Mouse (Mus musculus): ENCODE measurements around the gene Tspyl3. TPM values are rescaled to one million over a fixed set of nuclear protein-coding genes. Genes with fewer than 3 reads are reported as not detected.

Gene Tspyl3
- polyA plus RNA-seq, 1 experiment from 2014 or later, result 8.7 TPM

GRCm38 (mm10) chr2:153256604-153257003 lies 31.4 kb upstream of the Tspyl3 start:
- H3K4me1 ChIP-seq (replicated peaks; ENCODE audit: control insufficient read depth, insufficient read depth, low read length), result peaks cover 6% of the 10 kb centered on the region; the same call in 1 of the 2 replicates
- no peak overlapping the region for H3K4me3 ChIP-seq (ENCODE audit: low read length)
- H3K9me3 ChIP-seq (ENCODE audit: control insufficient read depth, low read length), result no peaks in the 10 kb centered on the region
- H3K27me3 ChIP-seq (ENCODE audit: control insufficient read depth, insufficient read depth, low read depth, low read length), result no peaks in the 10 kb centered on the region
- no peak for ATAC-seq (ENCODE audit: low read depth)
- no peak overlapping the region for H3K9ac ChIP-seq (ENCODE audit: low read length)
- H3K4me2 ChIP-seq (ENCODE audit: low read depth, low read length), result no peak overlapping the region
- WGBS, result 84% methylated on average over 2 of the region's 2 CpGs
- peaks cover 13% of the 10 kb centered on the region for H3K36me3 ChIP-seq (ENCODE audit: control insufficient read depth, insufficient read depth, low read length)
- no peak overlapping the region for H3K27ac ChIP-seq (ENCODE audit: low read length)

DNA sequence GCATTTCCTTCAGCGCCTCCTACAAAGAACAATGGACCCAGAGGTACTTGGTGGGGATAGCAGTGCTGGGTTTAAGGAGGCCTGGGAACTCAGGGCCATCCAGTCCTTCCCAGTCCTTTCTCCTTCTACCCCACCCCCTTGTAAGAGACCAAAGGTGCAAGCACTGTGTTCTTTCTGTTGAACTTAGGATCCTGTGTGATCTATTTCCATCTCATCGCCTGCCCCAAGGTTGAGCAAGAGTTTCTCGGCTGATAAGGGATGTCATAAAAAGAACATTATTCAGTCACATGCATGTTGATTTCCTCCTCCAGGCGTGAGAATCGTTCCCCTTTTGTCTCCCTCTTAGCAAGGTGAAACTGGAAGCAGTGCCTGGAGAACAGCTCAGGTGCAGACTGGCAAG lies 24.5 kb upstream of the Tspyl3 start:
- Histone ChIP-seq H3K27ac (ENCODE audit: low read length) (no peak overlapping the region), H3K4me3 (ENCODE audit: low read length) (no peak overlapping the region), H3K27me3 (ENCODE audit: control insufficient read depth, insufficient read depth, low read depth, low read length) (no peaks in the 10 kb centered on the region), H3K36me3 (ENCODE audit: control insufficient read depth, insufficient read depth, low read length) (peaks cover 17% of the 10 kb centered on the region), H3K4me2 (ENCODE audit: low read depth, low read length) (no peak overlapping the region), H3K9ac (ENCODE audit: low read length) (no peak overlapping the region), H3K9me3 (ENCODE audit: control insufficient read depth, low read length) (no peaks in the 10 kb centered on the region), H3K4me1 (replicated peaks; ENCODE audit: control insufficient read depth, insufficient read depth, low read length) (no peaks in the 10 kb centered on the region)
- no peak for ATAC-seq (ENCODE audit: low read depth)
- 87% methylated on average over 5 of the region's 5 CpGs for WGBS

- Histone ChIP-seq H3K9ac (ENCODE audit: low read length) (peak overlapping the region; percentile 98), H3K4me3 (ENCODE audit: low read length) (peak overlapping the region; percentile 95), H3K4me1 (replicated peaks; ENCODE audit: control insufficient read depth, insufficient read depth, low read length) (peaks cover 28% of the 10 kb centered on the region), H3K27ac (ENCODE audit: low read length) (no peak overlapping the region), H3K9me3 (ENCODE audit: control insufficient read depth, low read length) (no peaks in the 10 kb centered on the region), H3K36me3 (ENCODE audit: control insufficient read depth, insufficient read depth, low read length) (peaks cover 2% of the 10 kb centered on the region; the same call in 1 of the 2 replicates), H3K27me3 (ENCODE audit: control insufficient read depth, insufficient read depth, low read depth, low read length) (no peaks in the 10 kb centered on the region), H3K4me2 (ENCODE audit: low read depth, low read length) (peak overlapping the region; percentile 45)
- ATAC-seq (ENCODE audit: low read depth), result no peak
- WGBS, result 53% methylated on average over 6 of the region's 6 CpGs
Measured at GRCm38 (mm10) chr2:153242156-153242555, 16.9 kb upstream of the Tspyl3 start.

DNA sequence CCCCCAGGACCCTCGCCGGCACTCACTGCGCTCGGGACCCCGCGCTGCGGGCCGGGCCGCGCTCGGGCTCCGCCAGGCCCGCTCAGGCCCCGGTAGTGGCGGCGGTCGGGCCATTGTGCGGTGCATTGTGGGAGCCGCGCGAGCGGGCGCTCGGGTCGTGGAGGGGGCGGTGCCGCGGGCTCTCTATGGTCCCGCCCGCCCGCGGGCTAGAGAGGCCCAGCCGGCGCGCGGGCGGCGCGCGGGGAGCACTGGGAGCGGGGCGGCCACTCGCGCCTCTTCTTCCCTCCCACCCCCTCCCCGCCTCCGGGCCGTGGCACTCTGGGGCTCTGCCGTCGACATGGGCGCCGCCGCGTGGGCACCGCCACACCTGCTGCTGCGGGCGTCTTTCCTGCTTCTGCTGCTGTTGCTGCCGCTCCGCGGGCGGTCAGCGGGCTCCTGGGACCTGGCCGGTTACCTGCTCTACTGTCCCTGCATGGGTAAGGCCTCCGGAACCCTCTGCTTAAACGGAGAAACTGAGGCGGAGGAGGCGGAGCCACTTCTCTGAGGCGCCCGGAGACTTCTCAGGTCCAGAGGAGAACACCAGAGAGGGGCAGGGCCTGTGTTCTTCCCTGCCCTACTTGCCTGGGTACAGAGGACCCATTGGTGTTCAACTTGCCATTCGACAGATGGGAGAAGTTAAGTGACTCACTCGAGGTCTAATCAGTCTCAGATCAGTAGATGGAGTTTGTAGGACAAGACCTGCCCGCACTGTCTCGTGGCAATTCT lies 16.2 kb upstream of the Tspyl3 start, which contains the start of the genes Plagl2 and Pofut1:
TSS of gene Plagl2 (minus strand) at position 177 of the 765 bp plus-strand sequence.
TSS of gene Pofut1 (plus strand) at position 284 of the 765 bp plus-strand sequence.
- Histone ChIP-seq H3K27me3 (ENCODE audit: control insufficient read depth, insufficient read depth, low read depth, low read length) (no peaks in the 10 kb centered on the region), H3K36me3 (ENCODE audit: control insufficient read depth, insufficient read depth, low read length) (peaks cover 2% of the 10 kb centered on the region; the same call in 1 of the 2 replicates), H3K9ac (ENCODE audit: low read length) (peak within 1 kb of the TSS; percentile 98), H3K4me2 (ENCODE audit: low read depth, low read length) (peak within 1 kb of the TSS; percentile 88), H3K4me1 (replicated peaks; ENCODE audit: control insufficient read depth, insufficient read depth, low read length) (peaks cover 34% of the 10 kb centered on the region), H3K27ac (ENCODE audit: low read length) (peak within 1 kb of the TSS; percentile 96), H3K9me3 (ENCODE audit: control insufficient read depth, low read length) (no peaks in the 10 kb centered on the region), H3K4me3 (ENCODE audit: low read length) (peak within 1 kb of the TSS; percentile 95)
- ATAC-seq (ENCODE audit: low read depth), result peak; percentile 96
- WGBS, result 0% methylated on average over 50 of the region's 72 CpGs

GRCm38 (mm10) chr2:153240701-153241235 lies 15.5 kb upstream of the Tspyl3 start:
- peak overlapping the region; percentile 88 for H3K4me2 ChIP-seq (ENCODE audit: low read depth, low read length)
- no peaks in the 10 kb centered on the region for H3K27me3 ChIP-seq (ENCODE audit: control insufficient read depth, insufficient read depth, low read depth, low read length)
- WGBS, result 0% methylated on average over 26 of the region's 33 CpGs
- H3K27ac ChIP-seq (ENCODE audit: low read length), result peak overlapping the region; percentile 96
- peak overlapping the region; percentile 95 for H3K4me3 ChIP-seq (ENCODE audit: low read length)
- no peaks in the 10 kb centered on the region for H3K9me3 ChIP-seq (ENCODE audit: control insufficient read depth, low read length)
- peak; percentile 44; the same call in 1 of the 2 replicates for ATAC-seq (ENCODE audit: low read depth)
- H3K4me1 ChIP-seq (replicated peaks; ENCODE audit: control insufficient read depth, insufficient read depth, low read length), result peaks cover 37% of the 10 kb centered on the region
- H3K36me3 ChIP-seq (ENCODE audit: control insufficient read depth, insufficient read depth, low read length), result peaks cover 1% of the 10 kb centered on the region
- H3K9ac ChIP-seq (ENCODE audit: low read length), result peak overlapping the region; percentile 98

DNA sequence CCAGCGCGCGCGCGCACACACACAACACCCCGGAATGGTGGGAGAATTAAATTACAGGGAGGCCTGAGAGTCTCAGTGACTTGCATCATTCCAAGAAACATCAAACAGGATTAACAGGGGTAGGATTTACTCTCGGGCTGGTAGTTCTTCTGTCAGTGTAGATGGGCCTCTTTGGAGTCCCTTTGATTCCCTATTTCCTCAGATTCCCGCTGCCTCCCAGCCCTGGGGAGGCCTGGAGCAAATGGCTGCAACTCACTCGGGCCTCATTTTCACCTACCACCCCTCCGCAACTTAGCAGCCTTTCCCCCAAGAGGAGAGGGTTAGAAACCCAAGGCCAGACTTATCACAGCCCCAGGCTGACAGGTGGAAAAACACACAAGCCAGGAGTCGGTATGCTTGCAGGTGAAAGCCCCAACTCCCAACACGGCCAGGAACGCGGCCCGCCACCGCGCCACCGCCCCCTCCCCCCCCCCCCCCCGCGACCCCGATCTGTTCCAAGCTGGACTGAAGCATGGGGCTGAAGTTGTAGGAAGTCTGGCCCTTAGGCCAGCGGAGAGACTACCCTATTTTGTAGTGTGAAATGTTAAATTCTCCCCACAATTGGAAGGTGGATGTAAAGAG lies 14.7 kb upstream of the Tspyl3 start:
- H3K36me3 ChIP-seq (ENCODE audit: control insufficient read depth, insufficient read depth, low read length), result peaks cover 6% of the 10 kb centered on the region; the same call in 1 of the 2 replicates
- no peak for ATAC-seq (ENCODE audit: low read depth)
- H3K27me3 ChIP-seq (ENCODE audit: control insufficient read depth, insufficient read depth, low read depth, low read length), result no peaks in the 10 kb centered on the region
- H3K27ac ChIP-seq (ENCODE audit: low read length), result peak overlapping the region; percentile 96
- H3K4me1 ChIP-seq (replicated peaks; ENCODE audit: control insufficient read depth, insufficient read depth, low read length), result peaks cover 40% of the 10 kb centered on the region
- no peaks in the 10 kb centered on the region for H3K9me3 ChIP-seq (ENCODE audit: control insufficient read depth, low read length)
- H3K4me3 ChIP-seq (ENCODE audit: low read length), result peak overlapping the region; percentile 95
- H3K4me2 ChIP-seq (ENCODE audit: low read depth, low read length), result peak overlapping the region; percentile 88
- WGBS, result 7% methylated on average over 14 of the region's 22 CpGs
- H3K9ac ChIP-seq (ENCODE audit: low read length), result peak overlapping the region; percentile 98

GRCm38 (mm10) chr2:153239021-153239859 lies 14.0 kb upstream of the Tspyl3 start:
- ATAC-seq (ENCODE audit: low read depth), result peak; percentile 41; the same call in 1 of the 2 replicates

DNA sequence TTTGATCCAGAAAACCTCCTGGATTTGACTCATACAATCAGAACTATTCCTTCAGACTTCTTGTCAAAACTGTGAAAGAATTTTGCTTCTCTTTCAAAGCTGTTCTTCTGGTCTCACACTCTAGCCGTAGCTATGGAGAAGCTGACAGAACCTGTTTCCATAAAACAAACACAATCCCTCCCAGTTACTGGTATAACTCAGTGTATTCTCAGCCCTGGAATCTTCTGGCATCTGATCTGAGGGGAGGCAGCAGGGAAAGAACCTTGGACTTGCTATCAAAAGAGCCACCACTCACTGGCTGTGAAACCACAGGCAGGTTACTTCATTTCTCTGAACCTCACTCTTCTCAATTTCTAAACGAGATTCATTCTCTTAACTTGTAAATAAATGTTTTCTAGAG lies 13.2 kb upstream of the Tspyl3 start:
- Histone ChIP-seq H3K9me3 (ENCODE audit: control insufficient read depth, low read length) (no peaks in the 10 kb centered on the region), H3K4me3 (ENCODE audit: low read length) (peak overlapping the region; percentile 95), H3K27me3 (ENCODE audit: control insufficient read depth, insufficient read depth, low read depth, low read length) (no peaks in the 10 kb centered on the region), H3K27ac (ENCODE audit: low read length) (peak overlapping the region; percentile 87), H3K36me3 (ENCODE audit: control insufficient read depth, insufficient read depth, low read length) (peaks cover 13% of the 10 kb centered on the region), H3K4me2 (ENCODE audit: low read depth, low read length) (peak overlapping the region; percentile 88), H3K9ac (ENCODE audit: low read length) (peak overlapping the region; percentile 44), H3K4me1 (replicated peaks; ENCODE audit: control insufficient read depth, insufficient read depth, low read length) (peaks cover 40% of the 10 kb centered on the region)
- no peak for ATAC-seq (ENCODE audit: low read depth)
- WGBS, result 53% methylated on average over 2 of the region's 2 CpGs

More at GRCm38 (mm10) chr2:153239021-153239859, 14.0 kb upstream of the Tspyl3 start:
- Histone ChIP-seq H3K27me3 (ENCODE audit: control insufficient read depth, insufficient read depth, low read depth, low read length) (no peaks in the 10 kb centered on the region), H3K27ac (ENCODE audit: low read length) (peak overlapping the region; percentile 96), H3K4me2 (ENCODE audit: low read depth, low read length) (peak overlapping the region; percentile 88), H3K36me3 (ENCODE audit: control insufficient read depth, insufficient read depth, low read length) (peaks cover 6% of the 10 kb centered on the region; the same call in 1 of the 2 replicates), H3K9ac (ENCODE audit: low read length) (peak overlapping the region; percentile 98), H3K4me3 (ENCODE audit: low read length) (peak overlapping the region; percentile 95), H3K4me1 (replicated peaks; ENCODE audit: control insufficient read depth, insufficient read depth, low read length) (peaks cover 40% of the 10 kb centered on the region), H3K9me3 (ENCODE audit: control insufficient read depth, low read length) (no peaks in the 10 kb centered on the region)
- 43% methylated on average over 7 of the region's 7 CpGs for WGBS
